Mouse (Mus musculus): ENCODE results near the gene Agpat2.

- TF ChIP-seq CTCF (IDR thresholded peaks at IDR 0.05 in 2 of 3, conservative IDR thresholded peaks at IDR 0.05 in 1 of 3; ENCODE audit: control insufficient read depth in 1 of 3, insufficient read depth in 1 of 3, low read depth in 2 of 3, low read length in 3 of 3, poor library complexity in 1 of 3, severe bottlenecking in 1 of 3), result no peak
- no peak for TF ChIP-seq POLR2A (IDR thresholded peaks at IDR 0.05; ENCODE audit: control insufficient read depth in 1 of 2, insufficient read depth in 1 of 2, low read depth in 1 of 2, low read length in 2 of 2, poor library complexity in 1 of 2)
- no peak for TF ChIP-seq GABPA (IDR thresholded peaks at IDR 0.05; ENCODE audit: low read depth, low read length)
- TF ChIP-seq ETS1 (IDR thresholded peaks at IDR 0.05; ENCODE audit: low read depth, low read length), result no peak
- no peak for TF ChIP-seq RCOR1 (IDR thresholded peaks at IDR 0.05; ENCODE audit: low read depth, low read length)
- TF ChIP-seq KAT2A (conservative IDR thresholded peaks at IDR 0.05; ENCODE audit: low read depth, low read length), result no peak
- no peak for TF ChIP-seq CHD2 (IDR thresholded peaks at IDR 0.05; ENCODE audit: low read length)
- TF ChIP-seq ZKSCAN1 (IDR thresholded peaks at IDR 0.05; ENCODE audit: low read depth, low read length), result no peak
- TF ChIP-seq TBP (IDR thresholded peaks at IDR 0.05; ENCODE audit: low read depth, low read length), result no peak
- TF ChIP-seq EP300 (IDR thresholded peaks at IDR 0.05; ENCODE audit: low read depth in 1 of 2, low read length in 2 of 2), result no peak
- no peak for TF ChIP-seq USF1 (IDR thresholded peaks at IDR 0.05; ENCODE audit: low read depth, low read length)
- no peak for TF ChIP-seq TCF12 (IDR thresholded peaks at IDR 0.05; ENCODE audit: low read depth, low read length)
- no peak for TF ChIP-seq MAX (IDR thresholded peaks at IDR 0.05; ENCODE audit: low read length)
Measured at GRCm38 (mm10) chr2:26621246-26621645, 17.0 kb upstream of the Agpat2 start.

Data from MEL (cell line).